Mouse (Mus musculus) activated CD4-positive, CD25-positive, alpha-beta regulatory T cell (primary cell): ENCODE results near the gene Kbtbd2. TPM values are rescaled to one million over a fixed set of nuclear protein-coding genes. Genes with fewer than 3 reads are reported as not detected.

Source experiments
- polyA plus RNA-seq, 2 experiments: library from polyadenylated mRNA; unstranded; fragments of 100-300 nt; shearing (Covaris generic); gene quantifications; one replicate each; pipeline ENCODE4 v1.2.1; 2017

Gene Kbtbd2
- polyA plus RNA-seq, result 10 to 100 TPM; 55.7 to 58.7 TPM

GRCm38 (mm10) chr6:56797311-56798151 is at the start of gene Kbtbd2:
Kbtbd2 (minus strand) TSS chr6:56797813.

GRCm38 (mm10) chr6:56831697-56832406 is 34.2 kb upstream of the Kbtbd2 start, which contains the start of gene Fkbp9:
Fkbp9 (plus strand) TSS chr6:56832059.

Other genes starting within 250 kb of the Kbtbd2 start
- under 1 TPM; 0.30 to 0.82 TPM for gene Pde1c, start 228.7 kb downstream of the Kbtbd2 start, polyA plus RNA-seq
- 100 to 1,000 TPM; 136 to 148 TPM for gene Lsm5, start 93.1 kb downstream of the Kbtbd2 start, polyA plus RNA-seq
- gene Avl9, start 82.9 kb downstream of the Kbtbd2 start, polyA plus RNA-seq, result 10 to 100 TPM; 25.2 to 29.7 TPM
- gene Fkbp9, start 34.2 kb upstream of the Kbtbd2 start, polyA plus RNA-seq, result not detected
- gene Nt5c3, start 126.1 kb upstream of the Kbtbd2 start, polyA plus RNA-seq, result 10 to 100 TPM; 70.2 to 91.5 TPM
- gene Vmn1r4, start 126.2 kb upstream of the Kbtbd2 start, polyA plus RNA-seq, result under 1 TPM in 1 of 2 experiments, not detected in 1; 0.25 TPM
- under 1 TPM in 1 of 2 experiments, not detected in 1; 0.38 TPM for gene Vmn1r5, start 172.5 kb upstream of the Kbtbd2 start, polyA plus RNA-seq
- under 1 TPM in 1 of 2 experiments, not detected in 1; 0.11 TPM for gene Vmn1r6, start 199.4 kb upstream of the Kbtbd2 start, polyA plus RNA-seq
- gene Vmn1r7, start 227.5 kb upstream of the Kbtbd2 start, polyA plus RNA-seq, result not detected
- under 1 TPM in 1 of 2 experiments, not detected in 1; 0.15 TPM for gene Vmn1r8, start 234.5 kb upstream of the Kbtbd2 start, polyA plus RNA-seq